Mouse (Mus musculus) neutrophil, adult 83 days (primary cell): ENCODE measurements around the gene Tbc1d10b. TPM values are rescaled to one million over a fixed set of nuclear protein-coding genes. Genes with fewer than 3 reads are reported as not detected.

Experiments
- total RNA-seq, 2 experiments: library from RNA; stranded (reverse); gene quantifications; one replicate each; pipeline ENCODE4 v1.2.4; 2023

Gene Tbc1d10b
- total RNA-seq = 100 to 1,000 TPM; 118 to 135 TPM

GRCm38 (mm10) chr7:127208295-127208552 is at the start of gene Tbc1d10b:
Gene Tbc1d10b (minus strand): TSS chr7:127208468.

GRCm38 (mm10) chr7:127243870-127244657 is 35.8 kb upstream of the Tbc1d10b start, which contains the start of gene Zfp771:
Gene Zfp771 (plus strand): TSS chr7:127244274.

GRCm38 (mm10) chr7:127232622-127233367 is 24.5 kb upstream of the Tbc1d10b start, which contains the start of the genes Zfp553 and Sept1:
Gene Zfp553 (plus strand): TSS chr7:127233061.
Gene Sept1 (minus strand): TSS chr7:127233130.

GRCm38 (mm10) chr7:127208553-127209438 is 528 bp upstream of the Tbc1d10b start, which contains the start of gene Mylpf:
Gene Mylpf (plus strand): TSS chr7:127208890.

GRCm38 (mm10) chr7:127195544-127196295 is 12.5 kb downstream of the Tbc1d10b start, which contains the start of gene Cd2bp2:
Gene Cd2bp2 (minus strand): TSS chr7:127196050.

Other genes with a start within 250 kb of the Tbc1d10b start
- 10 to 100 TPM; 65.6 to 77.0 TPM for gene Cdipt, start 232.6 kb downstream of the Tbc1d10b start, total RNA-seq
- gene Cdiptos, start 232.4 kb downstream of the Tbc1d10b start, total RNA-seq = 1 to 10 TPM; 1.3 to 2.5 TPM
- 10 to 100 TPM; 41.8 to 47.1 TPM for gene Mvp, start 193.8 kb downstream of the Tbc1d10b start, total RNA-seq
- gene Pagr1b, start 192.0 kb downstream of the Tbc1d10b start, total RNA-seq = 1 to 10 TPM in 1 of 2 experiments, not detected in 1; 8.7 TPM
- 10 to 100 TPM in 1 of 2 experiments, not detected in 1; 11.2 TPM for gene Pagr1a, start 191.1 kb downstream of the Tbc1d10b start, total RNA-seq
- gene Gm42742, start 187.4 kb downstream of the Tbc1d10b start, total RNA-seq = 10 to 100 TPM; 23.6 to 31.0 TPM
- gene Prrt2, start 187.3 kb downstream of the Tbc1d10b start, total RNA-seq = under 1 TPM in 1 of 2 experiments, not detected in 1; 0.61 TPM
- gene Maz, start 181.4 kb downstream of the Tbc1d10b start, total RNA-seq = 100 to 1,000 TPM; 177 to 194 TPM
- gene Kif22, start 166.0 kb downstream of the Tbc1d10b start, total RNA-seq = 10 to 100 TPM; 78.1 to 84.3 TPM
- gene Zg16, start 121.1 kb downstream of the Tbc1d10b start, total RNA-seq = 1 to 10 TPM; 1.1 to 1.9 TPM
- gene AI467606, start 117.1 kb downstream of the Tbc1d10b start, total RNA-seq = 100 to 1,000 TPM; 125 to 140 TPM
- gene Qprt, start 86.2 kb downstream of the Tbc1d10b start, total RNA-seq = 1 to 10 TPM; 5.4 to 7.0 TPM
- gene Spn, start 70.6 kb downstream of the Tbc1d10b start, total RNA-seq = 100 to 1,000 TPM; 133 to 135 TPM
- gene Cd2bp2, start 12.4 kb downstream of the Tbc1d10b start, total RNA-seq = 10 to 100 TPM; 50.1 to 54.2 TPM
- 10 to 100 TPM in 1 of 2 experiments, 1 to 10 TPM in 1; 8.1 to 11.2 TPM for gene Mylpf, start 422 bp upstream of the Tbc1d10b start, total RNA-seq
- gene Zfp553, start 24.6 kb upstream of the Tbc1d10b start, total RNA-seq = 1 to 10 TPM; 4.3 TPM
- gene Sept1, start 24.7 kb upstream of the Tbc1d10b start, total RNA-seq = 100 to 1,000 TPM in 1 of 2 experiments, 10 to 100 TPM in 1; 96.1 to 105 TPM
- 1 to 10 TPM; 4.2 to 7.3 TPM for gene Zfp771, start 35.8 kb upstream of the Tbc1d10b start, total RNA-seq
- gene Dctpp1, start 52.2 kb upstream of the Tbc1d10b start, total RNA-seq = 10 to 100 TPM; 21.8 to 27.9 TPM
- gene Sephs2, start 65.6 kb upstream of the Tbc1d10b start, total RNA-seq = 100 to 1,000 TPM; 117 to 125 TPM
- gene Itgal, start 87.8 kb upstream of the Tbc1d10b start, total RNA-seq = 100 to 1,000 TPM; 190 to 234 TPM
- 1 to 10 TPM; 9.1 to 9.6 TPM for gene Zfp768, start 137.1 kb upstream of the Tbc1d10b start, total RNA-seq
- 1 to 10 TPM; 5.0 to 7.0 TPM for gene Zfp747, start 167.6 kb upstream of the Tbc1d10b start, total RNA-seq
- 1 to 10 TPM; 2.0 to 3.0 TPM for gene 9130019O22Rik, start 178.7 kb upstream of the Tbc1d10b start, total RNA-seq
- 1 to 10 TPM; 1.8 to 2.1 TPM for gene E430018J23Rik, start 185.2 kb upstream of the Tbc1d10b start, total RNA-seq
- 1 to 10 TPM; 2.8 to 3.4 TPM for gene Zfp764, start 198.4 kb upstream of the Tbc1d10b start, total RNA-seq
- 10 to 100 TPM; 10.7 to 13.4 TPM for gene Zfp688, start 213.6 kb upstream of the Tbc1d10b start, total RNA-seq
- gene Zfp689, start 240.7 kb upstream of the Tbc1d10b start, total RNA-seq = 1 to 10 TPM; 1.7 to 2.1 TPM